Mouse (Mus musculus) CD4-positive, CD25-positive, alpha-beta regulatory T cell, adult 2 months (primary cell): ENCODE measurements at regions not wholly inside any gene's neighbourhood (a gene's known extent, or its start where the extent isn't known, plus 50 kb on each side); places are given as distances from the start of the nearest gene placed in this dataset.

Experiments used
- DNase-seq: peaks from one replicate; pipeline ENCODE4 v3.0.0-alpha.2; 2012; ENCODE audit warnings: low read depth, low spot score

- DNase-seq = no peak
These were observed 76.4 kb upstream of the Atp5g3 start for GRCm38 (mm10) chr2:73987441-73988105.

- no peak for DNase-seq
These were observed 74.8 kb upstream of the Atp5g3 start for GRCm38 (mm10) chr2:73985911-73986250.

- no peak for DNase-seq
These were observed 74.2 kb upstream of the Atp5g3 start for GRCm38 (mm10) chr2:73985238-73985910.

- DNase-seq = no peak
These were observed 72.0 kb upstream of the Atp5g3 start for GRCm38 (mm10) chr2:73983166-73983565.

GRCm38 (mm10) chr2:73978072-73978471, 66.9 kb upstream of the Atp5g3 start:
- DNase-seq = no peak

GRCm38 (mm10) chr2:73973774-73974173, 62.6 kb upstream of the Atp5g3 start:
- DNase-seq = no peak

GRCm38 (mm10) chr2:73967618-73968017, 56.5 kb upstream of the Atp5g3 start:
- no peak for DNase-seq

GRCm38 (mm10) chr2:73965595-73965994, 54.5 kb upstream of the Atp5g3 start:
- peak; percentile 43 for DNase-seq
